Mouse (Mus musculus): ENCODE data around the gene Ubqln4.
"Not testable (repeated sequence)": the region's sequence is repeated elsewhere in the genome, so short reads cannot be mapped to it uniquely, and the experiment has no call there.

The Ubqln4 gene

DNA sequence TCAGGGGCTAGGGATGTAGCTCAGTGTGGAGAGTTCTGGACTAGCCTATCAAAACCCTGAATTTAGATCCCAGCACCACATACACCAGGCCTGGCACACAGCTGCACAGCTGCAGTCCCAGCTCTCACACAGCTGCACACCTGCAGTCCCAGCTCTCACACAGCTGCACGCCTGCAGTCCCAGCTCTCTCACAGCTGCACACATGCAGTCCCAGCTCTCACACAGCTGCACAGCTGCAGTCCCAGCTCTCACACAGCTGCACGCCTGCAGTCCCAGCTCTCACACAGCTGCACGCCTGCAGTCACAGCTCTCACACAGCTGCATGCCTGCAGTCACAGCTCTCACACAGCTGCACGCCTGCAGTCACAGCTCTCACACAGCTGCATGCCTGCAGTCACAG lies 43.0 kb downstream of the Ubqln4 start:
- in situ Hi-C loops (cut with MboI) = not testable (repeated sequence)

DNA sequence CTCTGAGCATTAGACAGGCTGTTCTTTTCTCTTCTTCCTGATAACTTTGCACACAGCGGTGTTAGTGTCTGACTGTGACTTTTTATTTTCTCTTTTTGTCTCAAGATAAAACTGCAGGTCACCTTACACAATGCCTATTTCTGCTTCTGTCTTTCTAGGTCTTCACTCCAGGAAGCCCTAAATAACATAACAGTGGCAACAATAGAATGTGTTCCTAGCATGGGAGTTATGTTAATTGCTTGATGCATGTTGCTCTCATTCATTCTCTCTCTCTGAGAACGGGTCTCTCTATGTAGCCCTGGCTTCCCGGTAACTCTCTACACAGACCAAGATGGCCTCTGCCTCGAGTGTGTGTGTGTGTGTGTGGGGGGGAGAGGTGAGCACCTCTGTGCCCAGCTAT lies 48.9 kb downstream of the Ubqln4 start:
- in situ Hi-C loops (cut with MboI) = no loop called here

DNA sequence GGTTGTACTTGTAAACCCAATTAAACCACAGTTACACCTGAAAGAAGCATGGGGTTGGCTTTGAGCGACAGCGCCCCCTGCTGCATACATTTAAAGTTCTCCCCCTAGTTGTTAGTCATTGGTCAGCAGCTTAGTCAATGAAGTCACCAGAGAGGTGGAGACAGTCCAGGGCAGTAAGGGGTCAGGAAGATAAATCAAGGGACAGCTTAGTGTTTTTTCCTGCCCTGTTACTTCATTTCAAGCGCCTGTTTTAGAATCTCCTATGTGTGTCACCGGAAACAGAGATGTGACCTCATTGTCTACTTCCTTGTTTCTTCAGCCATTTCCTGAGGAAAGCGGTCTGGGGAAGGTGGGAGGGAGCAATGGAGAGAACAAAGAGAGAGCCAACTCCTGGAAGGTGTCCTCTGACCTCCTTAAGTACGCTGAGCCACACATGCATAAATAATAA lies 50.2 kb downstream of the Ubqln4 start:
- in situ Hi-C loops (cut with MboI) = no loop called here

DNA sequence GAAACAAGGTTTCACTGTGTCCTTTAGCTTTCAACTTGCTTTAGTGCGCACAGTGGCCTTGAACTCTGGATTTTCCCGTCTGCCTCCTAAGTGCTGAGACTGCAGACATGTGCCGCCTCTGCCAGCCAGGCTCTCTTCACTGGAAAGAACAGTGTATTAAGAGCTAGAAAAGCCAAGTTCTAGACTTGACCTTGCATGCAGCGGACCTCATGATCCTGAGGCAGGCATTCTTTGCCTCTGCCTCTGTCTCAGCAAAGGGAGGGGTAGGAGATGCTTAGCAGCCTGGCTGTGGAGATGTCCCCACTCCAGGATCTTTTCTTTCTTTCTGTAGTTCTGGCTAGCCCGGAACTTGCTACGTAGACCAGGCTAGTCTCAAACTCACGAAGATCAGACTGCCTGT lies 51.3 kb downstream of the Ubqln4 start:
- in situ Hi-C loops (cut with MboI) = loop anchor here (5.0 kb wide), 1 partner anchor 37 kb away; no protein-coding TSS in a partner anchor

DNA sequence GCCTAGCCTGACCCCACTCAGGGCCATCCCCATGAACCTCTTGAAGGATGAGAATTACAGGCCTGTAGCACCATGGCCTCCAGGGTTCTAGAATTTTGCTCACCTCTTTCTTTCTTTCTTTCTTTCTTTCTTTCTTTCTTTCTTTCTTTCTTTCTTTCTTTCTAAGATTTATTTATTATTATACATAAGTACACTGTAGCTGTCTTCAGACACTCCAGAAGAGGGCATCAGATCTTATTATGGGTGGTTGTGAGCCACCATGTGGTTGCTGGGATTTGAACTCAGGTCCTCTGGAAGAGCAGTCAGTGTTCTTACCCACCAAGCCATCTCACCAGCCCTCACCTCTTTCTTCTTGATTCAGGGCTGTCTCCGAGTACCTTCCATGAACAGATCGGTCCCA lies 52.1 kb downstream of the Ubqln4 start, which contains the start of gene Arhgef2:
Arhgef2 (plus strand) TSS at position 301 of the 400 bp plus-strand sequence.
- in situ Hi-C loops (cut with MboI) = loop anchor here (5.0 kb wide), 1 partner anchor 37 kb away; no protein-coding TSS in a partner anchor

DNA sequence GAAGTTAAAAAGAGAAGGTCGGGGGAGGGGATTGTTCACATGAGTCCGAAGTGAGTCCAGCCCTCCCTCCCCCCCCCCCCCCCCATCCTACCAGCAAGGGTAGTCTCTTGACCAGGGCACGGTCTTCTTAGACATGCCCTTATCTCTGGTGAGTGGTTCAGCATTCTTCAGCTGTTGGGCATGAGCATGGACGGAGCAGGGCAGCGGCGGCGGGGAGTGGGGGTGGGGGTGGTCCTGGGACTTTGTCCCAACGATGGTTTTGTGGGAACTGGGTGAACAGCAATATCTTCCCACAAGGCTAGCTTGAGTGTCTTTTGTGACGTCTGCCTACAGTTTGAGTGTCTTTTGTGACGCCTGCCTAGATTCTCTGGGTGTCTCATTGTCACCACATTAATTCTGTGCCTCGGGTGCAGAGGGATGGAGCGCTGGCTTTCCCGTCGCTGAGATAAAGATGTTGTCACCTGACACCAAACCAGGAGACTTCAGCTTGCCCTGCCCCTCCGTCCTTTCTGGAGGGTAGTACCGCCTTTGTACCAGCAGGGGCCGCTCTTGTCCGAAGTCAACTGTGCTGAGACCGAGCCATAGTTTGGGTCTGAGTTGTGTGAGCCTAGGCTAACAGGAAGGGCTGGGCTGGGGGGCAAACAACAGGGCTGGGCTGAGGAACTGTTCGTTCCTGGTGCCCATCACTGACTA lies 53.7 kb downstream of the Ubqln4 start:
- in situ Hi-C loops (cut with MboI) = loop anchor here (5.0 kb wide), 1 partner anchor 35 kb away; no protein-coding TSS in a partner anchor

DNA sequence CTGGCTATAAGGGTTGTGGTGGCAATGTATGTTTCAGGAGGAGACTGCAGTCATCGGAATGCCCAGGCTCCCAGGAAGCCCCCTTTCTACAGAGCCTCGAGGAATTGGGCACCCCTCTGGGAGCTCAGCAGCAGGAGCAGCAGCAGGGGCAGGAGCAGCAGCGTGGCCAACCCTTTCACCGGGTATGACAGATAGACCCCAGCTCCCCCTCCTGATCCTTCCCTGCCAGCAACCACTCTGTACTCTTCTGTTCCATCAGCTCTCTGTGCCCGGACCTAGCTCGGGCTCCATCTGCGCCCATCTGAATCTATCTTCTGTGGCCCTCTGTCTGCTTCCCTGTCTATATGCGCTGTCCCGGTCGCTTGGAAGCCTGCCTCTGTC lies 54.2 kb downstream of the Ubqln4 start:
- in situ Hi-C loops (cut with MboI) = loop anchor here (5.0 kb wide), 1 partner anchor 35 kb away; no protein-coding TSS in a partner anchor

DNA sequence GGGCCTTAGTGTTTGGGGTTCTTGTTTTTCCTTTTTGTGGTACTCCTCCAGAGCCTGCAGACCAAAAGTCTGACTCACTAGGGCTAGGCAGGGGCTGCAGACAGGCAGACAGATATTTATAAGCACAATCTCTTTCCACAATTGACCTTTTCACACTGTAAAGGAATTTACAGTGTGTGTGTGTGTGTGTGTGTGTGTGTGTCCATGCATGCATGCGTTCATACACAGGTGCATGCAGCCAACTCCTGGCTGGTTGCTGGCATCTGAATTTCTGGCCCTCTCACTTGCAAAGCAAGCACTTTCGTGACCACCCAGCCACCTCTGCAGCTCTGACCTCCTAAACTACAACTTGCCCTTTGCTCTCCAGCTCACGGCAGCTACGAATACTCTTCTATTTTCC lies 55.5 kb downstream of the Ubqln4 start:
- in situ Hi-C loops (cut with MboI) = loop anchor here (5.0 kb wide), 1 partner anchor 33 kb away; no protein-coding TSS in a partner anchor

DNA sequence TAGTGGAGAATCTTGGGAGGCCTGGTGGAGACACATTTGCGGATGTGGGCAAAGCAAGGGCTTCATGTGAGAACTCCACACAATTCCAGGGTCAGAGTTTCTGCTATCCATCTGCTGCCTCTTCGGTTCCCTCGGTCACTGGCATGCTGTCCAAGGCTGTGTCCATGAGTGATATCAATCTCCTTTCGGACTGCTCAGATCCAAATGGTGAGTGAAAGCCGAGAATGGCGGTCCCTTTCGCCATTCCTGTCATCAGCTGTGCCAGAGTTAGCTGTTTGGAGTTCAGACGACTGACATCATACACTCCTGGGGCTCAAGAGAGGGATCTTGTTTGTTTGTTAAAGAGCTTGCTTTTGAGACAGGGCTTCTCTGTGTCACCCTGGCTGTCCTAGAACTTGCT lies 60.9 kb downstream of the Ubqln4 start:
- in situ Hi-C loops (cut with MboI) = no loop called here

DNA sequence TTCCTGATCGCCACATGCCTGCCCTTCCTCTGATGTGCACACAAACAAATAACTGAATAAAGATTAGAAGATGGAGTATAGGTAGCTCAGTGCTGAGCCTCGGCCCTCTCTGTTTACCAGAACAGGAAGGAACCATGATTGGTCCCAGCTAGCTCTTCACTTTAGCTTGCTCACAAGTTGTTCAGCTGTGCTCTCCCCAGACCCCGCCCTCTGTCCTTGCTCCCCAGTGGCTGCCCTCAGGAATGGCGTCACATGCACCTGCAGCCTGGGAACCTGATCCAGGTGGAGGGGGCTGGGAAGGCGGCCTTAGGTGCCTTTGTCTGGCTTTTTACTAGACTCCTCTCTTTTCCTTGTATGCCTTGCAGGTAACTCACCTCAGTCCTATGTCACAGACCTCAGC lies 61.6 kb downstream of the Ubqln4 start:
- in situ Hi-C loops (cut with MboI) = no loop called here

DNA sequence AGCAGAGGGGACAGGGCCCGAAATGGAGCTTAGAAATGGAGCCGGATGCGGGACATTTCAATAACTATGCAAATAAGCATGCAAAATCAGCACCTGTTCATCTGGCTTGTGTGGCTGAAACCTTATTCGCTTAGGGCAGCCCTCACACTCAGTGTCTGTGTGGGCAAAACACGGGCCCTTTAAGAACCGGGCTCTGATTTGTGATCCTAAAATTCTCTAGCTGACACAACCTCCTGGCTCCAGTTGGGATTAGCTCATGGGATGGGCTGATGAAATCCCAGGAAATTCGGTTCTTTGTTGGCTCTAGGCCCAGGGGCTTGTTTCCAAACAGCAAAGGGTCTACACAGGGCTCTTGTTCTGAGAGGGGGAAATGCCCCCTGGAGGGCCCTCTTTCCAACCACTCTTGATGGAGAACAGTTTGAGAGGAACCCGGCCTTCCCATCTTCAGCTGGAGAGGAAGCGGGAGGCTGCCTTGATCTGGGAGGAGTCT lies 62.4 kb downstream of the Ubqln4 start:
- in situ Hi-C loops (cut with MboI) = no loop called here

DNA sequence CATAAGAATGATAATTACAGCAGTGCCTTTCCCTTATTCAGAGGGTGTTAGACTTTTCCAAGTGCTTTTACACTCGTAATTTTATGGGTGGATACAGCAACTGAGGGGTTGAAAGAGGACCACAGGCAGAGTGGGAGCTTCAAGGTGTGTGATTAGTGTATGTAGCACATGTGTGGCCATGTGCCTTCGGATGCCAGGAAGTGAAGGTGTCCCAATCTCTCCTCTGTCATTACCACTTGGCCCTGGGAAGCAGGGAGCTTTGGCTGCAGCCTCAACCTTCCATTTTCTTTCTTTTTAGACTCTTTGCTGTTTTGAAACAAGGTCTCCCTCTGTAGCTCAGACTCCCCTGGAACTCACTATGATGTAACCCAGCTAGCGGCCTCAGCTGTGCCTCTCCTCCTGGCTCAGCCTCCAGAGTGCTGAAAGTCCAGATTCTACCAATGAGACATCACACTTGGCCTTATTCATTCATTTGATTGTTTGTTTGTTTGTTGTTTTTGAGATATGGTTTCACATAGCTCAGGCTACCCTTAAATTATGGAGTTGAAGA lies 63.5 kb downstream of the Ubqln4 start:
- in situ Hi-C loops (cut with MboI) = no loop called here

DNA sequence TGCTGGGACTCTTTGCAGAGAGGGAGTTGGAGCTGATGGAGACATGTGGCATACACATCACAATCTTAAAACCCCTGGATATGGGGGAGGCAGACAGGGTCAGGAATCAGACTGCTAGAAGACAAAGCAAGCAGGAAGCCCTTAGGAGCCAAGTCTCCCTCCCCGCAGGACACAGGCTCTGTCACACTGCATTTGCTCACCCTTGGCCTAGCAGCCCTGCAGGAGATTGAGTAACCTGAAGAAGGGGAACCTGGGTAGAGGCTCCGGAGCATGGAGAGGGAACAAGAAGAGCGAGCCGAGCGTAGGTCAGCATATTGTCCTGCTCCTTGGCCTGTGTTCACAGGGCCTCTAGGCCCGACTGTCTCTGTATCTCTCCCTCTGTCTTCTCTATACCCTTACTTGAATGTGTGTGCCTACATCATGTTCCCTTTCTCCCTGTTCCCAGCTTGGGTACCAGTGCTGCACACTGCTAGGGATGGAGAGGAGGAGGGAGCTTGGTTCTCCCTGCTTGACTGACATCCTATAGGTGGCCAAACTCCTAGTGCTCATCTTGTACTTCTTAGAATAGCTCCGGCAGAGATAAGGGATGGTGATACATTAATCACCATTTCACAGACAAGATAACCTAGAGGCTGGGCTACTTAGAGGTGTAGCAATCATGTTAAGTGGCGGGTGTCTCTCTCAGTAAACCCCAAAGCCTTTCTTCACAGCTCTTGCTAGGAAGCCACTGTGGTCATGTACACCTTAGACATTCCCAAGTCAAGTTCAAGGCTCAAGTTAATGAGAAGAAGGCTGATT lies 64.7 kb downstream of the Ubqln4 start:
- in situ Hi-C loops (cut with MboI) = no loop called here

All from mature B cell (primary cell).